Mouse (Mus musculus): Measurements from ENCODE around the gene Tlr3.

Gene Tlr3

GRCm38 (mm10) chr8:45410882-45411281 lies at the start of gene Tlr3:
Gene Tlr3 (minus strand): TSS chr8:45411080.
- peak; percentile 11 to 44 for DNase-seq

- DNase-seq = no peak
These were observed 47.0 kb upstream of the Tlr3 start for GRCm38 (mm10) chr8:45457874-45458273.

DNA sequence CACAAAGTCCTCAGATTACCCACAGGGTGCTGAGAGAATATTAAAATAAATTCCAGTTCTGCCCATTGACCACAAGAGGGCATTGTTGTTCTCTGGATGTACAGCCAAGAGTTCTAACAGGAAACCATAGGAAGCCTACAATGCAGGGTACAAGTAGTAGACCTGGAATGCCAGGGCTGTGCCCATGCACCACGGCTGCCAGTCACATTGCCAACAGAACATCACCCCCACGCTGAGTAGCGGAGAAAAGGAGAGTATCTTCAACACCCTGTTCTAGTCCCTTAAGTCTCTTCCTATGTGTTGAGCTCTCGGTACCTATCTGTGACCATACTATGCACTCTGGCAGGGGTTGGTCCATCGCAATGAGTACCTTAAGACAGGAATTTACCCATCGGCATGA lies 43.5 kb upstream of the Tlr3 start:
- DNase-seq = peak; percentile 31 to 44

DNA sequence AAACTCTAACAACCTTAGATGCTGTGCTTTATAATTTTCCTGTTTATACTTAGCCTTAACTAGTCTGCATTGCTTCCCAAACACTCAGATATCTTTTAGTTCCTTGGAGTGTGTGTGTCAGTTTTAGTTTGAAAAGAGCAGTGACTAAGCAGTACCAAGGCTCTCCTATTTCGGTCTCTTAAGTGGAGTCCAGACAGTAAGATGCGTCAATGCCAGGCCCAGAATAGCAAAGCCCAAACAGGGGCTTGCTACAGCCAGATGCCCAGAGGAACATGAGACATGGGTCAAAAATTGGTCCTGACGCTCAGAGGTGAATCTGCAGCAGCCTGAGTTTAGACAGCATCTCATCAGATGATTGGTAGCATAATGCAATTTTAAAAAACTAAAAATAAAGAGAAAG lies 41.2 kb upstream of the Tlr3 start:
- DNase-seq = no peak

GRCm38 (mm10) chr8:45448842-45449241 lies 38.0 kb upstream of the Tlr3 start:
- DNase-seq = no peak

- no peak for DNase-seq
These were observed 37.4 kb upstream of the Tlr3 start for GRCm38 (mm10) chr8:45448257-45448656.

GRCm38 (mm10) chr8:45438899-45439535 lies 28.1 kb upstream of the Tlr3 start:
- peak in 1 of 2 experiments; percentile 26 for DNase-seq

- DNase-seq = no peak
These were observed 9.3 kb upstream of the Tlr3 start for GRCm38 (mm10) chr8:45420151-45420550.

- no peak for DNase-seq
These were observed 4.1 kb upstream of the Tlr3 start for GRCm38 (mm10) chr8:45414965-45415364.

DNA sequence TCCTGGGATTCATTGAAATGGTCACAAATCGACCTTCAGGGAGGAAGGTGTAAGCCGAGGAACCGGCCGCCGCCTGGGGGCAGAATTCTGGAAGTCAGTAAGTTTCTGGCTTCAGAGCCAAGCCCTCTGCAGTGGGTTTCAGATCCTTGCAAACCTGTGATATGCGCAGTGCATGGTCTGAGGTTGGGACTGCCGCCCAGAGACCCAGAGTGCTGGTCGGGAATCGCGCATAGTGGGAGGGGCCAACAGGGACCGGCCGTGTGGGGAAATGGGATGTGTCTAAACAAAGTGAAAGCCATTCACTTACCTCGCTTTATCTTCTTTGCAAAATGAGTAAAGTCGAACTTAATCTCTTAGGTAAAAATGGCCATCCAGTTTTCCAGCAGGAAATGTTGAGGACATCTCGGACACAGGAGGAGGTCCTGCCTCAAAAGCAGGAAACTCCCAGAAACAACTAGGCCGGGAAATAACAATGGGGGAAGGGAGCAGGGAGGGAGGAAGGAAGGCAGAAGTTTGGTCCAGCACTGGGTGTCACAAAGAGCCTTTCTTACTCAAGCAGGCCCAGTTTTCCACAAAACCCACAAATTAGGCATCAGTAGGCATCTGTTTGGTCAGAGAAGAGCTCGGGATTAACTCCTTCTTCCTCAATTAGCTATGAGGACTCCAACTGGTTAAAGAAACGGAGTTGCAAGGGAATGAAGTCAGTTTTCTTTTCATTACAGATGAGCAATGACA lies 567 bp downstream of the Tlr3 start:
- peak; percentile 72 to 74 for DNase-seq

DNA sequence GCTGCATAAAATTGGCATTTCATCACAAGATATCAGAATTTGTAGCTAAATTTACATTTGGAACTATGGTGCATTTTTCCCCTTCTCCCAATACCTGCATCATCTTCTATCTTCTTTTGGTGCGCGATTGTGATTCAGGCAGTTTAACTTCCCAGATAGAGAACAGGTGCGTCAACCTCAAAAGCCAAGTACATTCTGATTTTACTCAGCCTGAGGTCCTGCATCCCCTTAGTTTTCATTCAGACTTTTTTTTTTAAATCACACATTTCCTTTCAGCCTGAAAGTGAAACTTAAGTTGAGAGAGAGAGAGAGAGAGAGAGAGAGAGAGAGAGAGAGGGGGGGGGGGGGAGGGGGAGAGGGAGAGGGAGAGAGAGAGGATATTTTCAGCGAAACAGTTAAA lies 1.2 kb downstream of the Tlr3 start:
- DNase-seq = no peak

- DNase-seq = no peak
These were observed 27.6 kb downstream of the Tlr3 start for GRCm38 (mm10) chr8:45383250-45383649.

GRCm38 (mm10) chr8:45381963-45382347 lies 28.9 kb downstream of the Tlr3 start, which contains the start of gene Fam149a:
Gene Fam149a (minus strand): TSS chr8:45382291.
- DNase-seq = no peak

GRCm38 (mm10) chr8:45381075-45381962 lies 29.6 kb downstream of the Tlr3 start:
- DNase-seq = no peak

- DNase-seq = no peak
These were observed 30.3 kb downstream of the Tlr3 start for GRCm38 (mm10) chr8:45380598-45380997.

DNA sequence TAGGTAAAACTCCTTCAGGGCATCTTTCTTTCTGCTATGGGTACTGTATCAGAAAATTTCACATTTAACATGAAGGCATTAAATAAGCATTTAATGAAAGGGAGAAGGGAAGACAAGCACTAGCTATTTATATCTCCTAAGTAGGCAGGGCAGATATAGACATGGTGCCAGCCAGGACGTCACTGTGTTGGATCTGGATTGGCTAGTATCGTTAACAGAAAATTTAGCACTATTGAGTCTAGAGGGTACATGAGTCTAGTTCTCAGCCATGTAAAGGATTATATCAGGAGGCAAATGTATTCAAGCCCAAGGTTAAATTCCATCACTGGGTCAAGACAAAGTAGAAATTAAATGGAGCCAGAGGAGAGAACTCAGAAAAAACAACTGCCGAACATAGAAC lies 36.8 kb downstream of the Tlr3 start:
- no peak for DNase-seq

DNA sequence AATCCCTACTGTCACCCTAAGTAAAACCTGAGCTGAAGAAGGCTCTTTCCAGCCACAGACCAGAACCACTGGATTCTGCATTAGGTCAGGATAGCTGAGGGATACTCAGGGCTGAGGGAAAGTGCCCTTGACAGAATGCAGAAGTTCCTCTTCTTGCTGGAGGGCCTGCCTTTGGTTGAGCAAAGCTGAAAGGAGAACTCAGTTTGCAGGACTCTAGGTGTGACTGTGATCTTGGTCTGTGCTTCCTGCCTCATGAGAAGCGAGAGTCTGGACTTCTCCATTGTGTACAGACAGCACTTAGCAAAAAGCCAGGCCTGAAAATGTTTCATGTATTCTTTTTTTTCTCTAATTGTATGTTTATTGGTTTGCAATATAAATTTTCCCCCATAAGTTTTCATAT lies 43.7 kb downstream of the Tlr3 start:
- DNase-seq = no peak

DNA sequence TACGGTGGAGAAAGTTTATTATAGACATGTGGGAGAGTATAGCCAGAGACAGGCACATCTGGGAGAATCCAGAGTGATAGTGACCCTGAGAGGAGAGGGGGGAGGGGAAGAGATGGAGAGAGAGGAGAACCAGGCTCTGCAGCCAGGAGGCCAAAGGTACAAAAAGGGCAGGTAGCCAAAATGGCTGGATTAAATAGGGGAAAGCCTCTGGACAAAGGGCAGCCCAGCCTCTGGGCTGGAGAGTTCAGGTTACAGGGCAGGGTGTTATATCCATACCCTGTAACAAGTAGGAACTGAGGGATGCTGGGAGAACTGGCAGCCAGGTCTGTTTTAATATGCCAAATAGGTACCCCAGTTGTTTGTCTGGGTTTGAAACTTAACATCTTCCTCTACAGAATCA lies 47.7 kb downstream of the Tlr3 start:
- DNase-seq = peak; percentile 17 to 23

DNA sequence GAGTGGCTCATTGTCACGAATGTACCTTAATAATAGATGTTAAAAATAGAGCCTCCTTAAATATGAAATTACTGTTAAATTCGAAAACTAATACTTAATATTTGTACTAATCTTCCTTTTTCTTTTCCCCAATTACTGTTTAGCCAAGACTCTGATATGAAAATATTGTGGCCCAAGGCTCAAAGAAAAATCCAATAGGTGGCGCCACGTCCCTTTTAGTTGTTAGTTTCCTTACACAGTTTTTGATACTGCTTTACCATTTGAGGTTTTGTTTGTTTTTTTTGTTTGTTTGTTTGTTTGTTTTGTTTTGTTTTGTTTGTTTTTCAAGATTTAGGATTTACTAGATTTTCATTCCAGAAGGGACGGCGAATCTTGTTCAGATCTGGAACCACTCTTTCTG lies 48.6 kb downstream of the Tlr3 start:
- DNase-seq = peak in 1 of 2 experiments; percentile 52

GRCm38 (mm10) chr8:45359091-45359605 lies 51.7 kb downstream of the Tlr3 start:
- DNase-seq = no peak

- peak in 1 of 2 experiments; percentile 38 for DNase-seq
These were observed 52.6 kb downstream of the Tlr3 start for GRCm38 (mm10) chr8:45358132-45358918.

DNA sequence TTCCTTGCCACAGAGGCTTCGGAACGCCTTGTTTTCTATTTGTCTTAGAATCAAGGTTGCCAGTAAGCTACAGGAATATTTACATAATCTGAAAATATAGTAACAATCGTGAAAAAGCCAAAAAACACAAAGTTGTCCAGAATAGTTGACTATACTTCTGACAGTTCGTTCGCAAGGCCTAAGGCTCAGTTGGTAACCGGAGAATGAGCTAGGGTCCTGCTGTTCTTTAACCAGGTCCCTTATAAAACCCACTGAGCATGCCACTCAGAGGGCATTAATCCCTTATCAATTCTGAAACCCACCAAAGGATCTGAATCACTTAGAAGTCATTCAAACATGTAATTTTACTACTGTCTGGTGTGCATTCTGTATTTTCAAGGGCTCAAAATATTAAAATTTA lies 55.1 kb downstream of the Tlr3 start:
- DNase-seq = peak in 1 of 2 experiments; percentile 18

All from kidney, adult 8-10 months (tissue).